Mouse (Mus musculus): ENCODE results near the gene Tex12.

DNA sequence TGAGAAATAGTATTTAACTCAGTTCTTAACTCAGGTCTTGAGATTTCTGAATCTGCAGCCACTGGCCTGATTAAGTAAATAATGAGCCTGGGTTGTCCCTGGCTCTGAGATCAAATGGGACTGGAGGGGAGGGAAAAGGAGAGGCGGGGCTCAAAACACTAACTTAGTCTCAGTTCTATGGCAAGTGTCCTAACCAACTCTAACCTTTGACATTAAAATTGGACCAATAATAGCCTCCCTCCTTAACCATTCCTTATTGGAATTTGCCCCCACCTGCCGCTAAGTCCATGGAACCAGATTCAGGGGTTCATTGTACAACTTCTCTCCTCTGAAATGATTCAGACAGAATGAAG is 6.1 kb downstream of the Tex12 start, which contains the start of gene Bco2:
- no peak for TF ChIP-seq CTCF (IDR thresholded peaks at IDR 0.05; ENCODE audit: extremely low read depth, insufficient read length, insufficient replicate concordance, low read depth, low read length)
- TF ChIP-seq POLR2A (IDR thresholded peaks at IDR 0.05; ENCODE audit: low read depth, low read length), result no peak

Data from small intestine, adult 2 months (tissue).